Mouse (Mus musculus): ENCODE measurements around the gene Rap2a. TPM values are rescaled to one million over a fixed set of nuclear protein-coding genes. Genes with fewer than 3 reads are reported as not detected.

Gene Rap2a
- polyA plus RNA-seq, 1 experiment from 2014 or later: 21.3 TPM

DNA sequence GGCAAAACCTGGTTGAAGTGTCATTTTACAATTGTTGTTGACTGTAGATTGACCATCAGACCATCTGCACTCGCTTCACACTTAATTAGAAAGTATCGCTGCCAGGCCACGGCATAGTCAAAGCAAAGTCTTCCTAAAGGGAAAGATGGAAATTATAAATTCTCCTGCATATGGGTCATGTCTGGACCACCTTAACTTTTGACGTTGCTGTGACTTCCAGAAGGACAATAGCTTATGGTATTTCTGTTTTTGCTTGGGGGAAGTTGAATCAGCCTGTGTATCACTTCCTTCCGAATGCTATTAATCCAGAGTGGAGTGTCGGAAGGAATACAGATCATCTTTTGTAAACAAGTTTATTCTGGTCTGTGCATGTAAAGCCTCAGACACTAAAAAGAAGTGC lies 65.6 kb downstream of the Rap2a start:
- WGBS: 86% methylated on average over 6 of the region's 6 CpGs
- no peak overlapping the region for H3K4me3 ChIP-seq (replicated peaks)
- H3K9ac ChIP-seq (replicated peaks): no peak overlapping the region
- no peaks in the 10 kb centered on the region for H3K9me3 ChIP-seq (replicated peaks)
- H3K4me1 ChIP-seq: no peaks in the 10 kb centered on the region
- H3K27ac ChIP-seq (replicated peaks): no peak overlapping the region
- no peak for ATAC-seq (ENCODE audit: low FRiP score)
- H3K4me2 ChIP-seq: no peak overlapping the region
- no peaks in the 10 kb centered on the region for H3K27me3 ChIP-seq (replicated peaks)
- H3K36me3 ChIP-seq: no peaks in the 10 kb centered on the region

DNA sequence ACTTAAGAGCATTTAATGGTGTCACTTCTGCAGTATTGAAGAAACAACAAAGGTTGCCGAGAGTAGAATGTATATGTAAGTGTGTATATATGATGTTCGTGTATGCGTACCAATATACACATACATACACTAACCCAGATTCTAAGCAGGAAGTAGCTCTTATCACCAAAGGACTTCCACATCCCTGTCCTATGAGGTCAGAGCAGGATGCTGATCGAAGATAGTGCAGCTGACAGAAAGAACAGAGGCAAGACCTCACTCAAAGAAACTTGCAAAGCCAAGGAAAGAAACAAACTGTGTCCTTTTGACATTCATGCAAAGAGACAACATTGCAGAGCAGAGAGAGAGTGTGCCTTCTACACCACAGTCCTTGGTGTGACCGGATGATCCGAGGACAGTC lies 66.3 kb downstream of the Rap2a start:
- H3K4me3 ChIP-seq (replicated peaks): no peak overlapping the region
- H3K4me1 ChIP-seq: no peaks in the 10 kb centered on the region
- WGBS: 91% methylated on average over 6 of the region's 6 CpGs
- H3K9me3 ChIP-seq (replicated peaks): no peaks in the 10 kb centered on the region
- H3K27me3 ChIP-seq (replicated peaks): no peaks in the 10 kb centered on the region
- H3K4me2 ChIP-seq: no peak overlapping the region
- H3K36me3 ChIP-seq: no peaks in the 10 kb centered on the region
- no peak overlapping the region for H3K27ac ChIP-seq (replicated peaks)
- H3K9ac ChIP-seq (replicated peaks): no peak overlapping the region
- no peak for ATAC-seq (ENCODE audit: low FRiP score)

DNA sequence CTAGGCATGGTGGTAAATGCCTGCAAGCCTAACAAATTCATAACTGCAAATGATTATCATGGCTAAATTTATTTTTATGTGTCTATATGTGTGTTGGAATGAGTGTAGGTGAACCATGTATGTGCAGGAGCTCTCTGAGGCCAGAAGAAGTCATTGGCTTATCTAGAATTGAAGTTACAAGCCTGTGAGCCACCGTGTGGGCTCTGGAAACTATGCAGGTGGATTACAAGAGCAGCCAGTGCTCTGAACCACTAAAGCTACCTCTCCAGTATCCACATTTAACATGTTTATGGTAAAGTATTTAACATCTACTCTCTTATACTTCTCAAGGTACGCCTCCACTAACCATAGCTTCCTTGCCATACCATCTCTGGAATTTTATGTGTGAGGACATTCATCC lies 66.7 kb downstream of the Rap2a start:
- H3K36me3 ChIP-seq: no peaks in the 10 kb centered on the region
- 93% methylated on average over 2 of the region's 2 CpGs for WGBS

More for the DNA sequence above, 66.7 kb downstream of the Rap2a start:
- Histone ChIP-seq H3K9me3 (replicated peaks) (no peaks in the 10 kb centered on the region), H3K27ac (replicated peaks) (no peak overlapping the region), H3K4me1 (no peaks in the 10 kb centered on the region), H3K4me2 (no peak overlapping the region), H3K27me3 (replicated peaks) (no peaks in the 10 kb centered on the region), H3K4me3 (replicated peaks) (no peak overlapping the region), H3K9ac (replicated peaks) (no peak overlapping the region)
- ATAC-seq (ENCODE audit: low FRiP score): no peak

Other genes starting within 250 kb of the Rap2a start
- 28.9 and 43.6 TPM in 2 replicates for gene Mbnl2, start 202.8 kb upstream of the Rap2a start, polyA plus RNA-seq (2015; fragmentation: Nextera tagmentation; extraction: Ambion mirVana)